Comparison of ENCODE assay signal across 14 mouse cellular contexts in genomic region chr7:73568801-73569403, GRCm38 (mm10). TPM values are rescaled to one million over a fixed set of nuclear protein-coding genes. Genes with fewer than 3 reads are reported as not detected.
A peak's percentile ranks its signal among the peaks of the same experiment; 100 is the strongest.
DNase-seq lines count a peak whose midpoint lies in the region; ATAC-seq lines count a peak whose summit lies in the region.
"Had no signal": no experiment of that assay in that cellular context is flagged by ENCODE, and none has a peak within 500 bp of the region (broad histone marks: within the 10 kb centered on the region; RNA-seq: fewer than 3 reads in every experiment).

No protein-coding gene starts in this region.

- H3K27me3 ChIP-seq in heart, embryonic 10.5 days (ENCODE audit: insufficient read depth, poor library complexity, severe bottlenecking): no peaks in the 10 kb centered on the region
- H3K27me3 ChIP-seq in neural tube, embryonic 15.5 days (replicated peaks): no peaks in the 10 kb centered on the region
- H3K27me3 ChIP-seq in embryonic facial prominence, embryonic 10.5 days (replicated peaks; ENCODE audit: low read depth, poor library complexity, severe bottlenecking): no peaks in the 10 kb centered on the region
- no peaks in the 10 kb centered on the region for H3K27me3 ChIP-seq in midbrain, embryonic 11.5 days (ENCODE audit: control insufficient read depth, insufficient read depth, low read length)

- H3K4me1 ChIP-seq in heart, embryonic 10.5 days: peaks cover 24% of the 10 kb centered on the region
- H3K4me1 ChIP-seq in neural tube, embryonic 15.5 days: no peaks in the 10 kb centered on the region
- peaks cover 12% of the 10 kb centered on the region for H3K4me1 ChIP-seq in embryonic facial prominence, embryonic 10.5 days
- no peaks in the 10 kb centered on the region for H3K4me1 ChIP-seq in midbrain, embryonic 11.5 days (ENCODE audit: control insufficient read depth, insufficient read depth, low read length)

- WGBS in heart, embryonic 10.5 days: 67% methylated on average over 3 of the region's 3 CpGs
- 93% methylated on average over 3 of the region's 3 CpGs for WGBS in neural tube, embryonic 15.5 days
- 79% methylated on average over 3 of the region's 3 CpGs for WGBS in embryonic facial prominence, embryonic 10.5 days
- 94% methylated on average over 3 of the region's 3 CpGs for WGBS in midbrain, embryonic 11.5 days

- peak; percentile 55 for DNase-seq in heart, embryonic 10.5 days (ENCODE audit: low spot score)
- no peak for DNase-seq in heart, postnatal 36 days
- DNase-seq in neural tube, embryonic 10.5 days (ENCODE audit: extremely low spot score, low spot score): peak; percentile 10
- DNase-seq in embryonic facial prominence, embryonic 10.5 days (ENCODE audit: low spot score): peak; percentile 6
- DNase-seq in embryo, embryonic 9.5 days (ENCODE audit: extremely low spot score): no peak
- DNase-seq in midbrain, embryonic 11.5 days (ENCODE audit: low spot score, missing footprints): no peak
- DNase-seq: cerebellum, adult 11-12 months; kidney, adult 2 months; lung, postnatal 14 days had no signal

- H3K4me2 ChIP-seq in neural tube, embryonic 15.5 days: no peak overlapping the region
- H3K4me2 ChIP-seq in midbrain, embryonic 11.5 days: no peak overlapping the region

- intact Hi-C loops in heart, postnatal 36 days (cut with DNase I): no loop called here

- H3K36me3 ChIP-seq in heart, embryonic 10.5 days: no peaks in the 10 kb centered on the region
- H3K36me3 ChIP-seq in neural tube, embryonic 15.5 days: no peaks in the 10 kb centered on the region
- H3K36me3 ChIP-seq in embryonic facial prominence, embryonic 10.5 days (replicated peaks): no peaks in the 10 kb centered on the region
- H3K36me3 ChIP-seq in midbrain, embryonic 11.5 days (ENCODE audit: control insufficient read depth, insufficient read depth, low read length): no peaks in the 10 kb centered on the region
- H3K36me3 ChIP-seq: hindbrain, embryonic 10.5 days had no signal

- no peak overlapping the region for H3K4me3 ChIP-seq in heart, embryonic 10.5 days
- no peak overlapping the region for H3K4me3 ChIP-seq in neural tube, embryonic 15.5 days (replicated peaks)
- H3K4me3 ChIP-seq in embryonic facial prominence, embryonic 10.5 days: no peak overlapping the region
- H3K4me3 ChIP-seq in midbrain, embryonic 11.5 days (ENCODE audit: low read depth, low read length): no peak overlapping the region
- H3K4me3 ChIP-seq: hindbrain, embryonic 10.5 days had no signal

- H3K9me3 ChIP-seq in heart, embryonic 10.5 days: no peaks in the 10 kb centered on the region
- H3K9me3 ChIP-seq in neural tube, embryonic 15.5 days (replicated peaks): no peaks in the 10 kb centered on the region
- H3K9me3 ChIP-seq in embryonic facial prominence, embryonic 10.5 days: no peaks in the 10 kb centered on the region
- H3K9me3 ChIP-seq in midbrain, embryonic 11.5 days (ENCODE audit: control insufficient read depth, low read length): no peaks in the 10 kb centered on the region
- H3K9me3 ChIP-seq: hindbrain, embryonic 10.5 days had no signal

- no peak overlapping the region for H3K27ac ChIP-seq in heart, embryonic 10.5 days
- H3K27ac ChIP-seq in neural tube, embryonic 15.5 days (replicated peaks): no peak overlapping the region
- no peak overlapping the region for H3K27ac ChIP-seq in embryonic facial prominence, embryonic 10.5 days (replicated peaks)
- no peak overlapping the region for H3K27ac ChIP-seq in midbrain, embryonic 11.5 days (ENCODE audit: low read depth, low read length)
- H3K27ac ChIP-seq: hindbrain, embryonic 10.5 days had no signal

- H3K9ac ChIP-seq in neural tube, embryonic 15.5 days (replicated peaks): no peak overlapping the region
- H3K9ac ChIP-seq in midbrain, embryonic 11.5 days (ENCODE audit: low read length): no peak overlapping the region

- ATAC-seq in neural tube, embryonic 15.5 days (ENCODE audit: low FRiP score): no peak
- ATAC-seq in monocyte, adult 5-6 weeks (replicated peaks; ENCODE audit: insufficient number of reproducible peaks, low FRiP score, low TSS enrichment, poor library complexity, severe bottlenecking): peak; percentile 56; the same call in 1 of the 2 replicates
- ATAC-seq in midbrain, embryonic 11.5 days (ENCODE audit: low FRiP score): no peak
- ATAC-seq: forebrain, embryonic 16.5 days; midbrain, embryonic 16.5 days had no signal

RNA-seq across cellular contexts. Expression of gene Chd2, which starts 27.3 kb away (rescaled TPM):
- polyA plus RNA-seq in heart, embryonic 10.5 days (2016; fragmentation: Nextera tagmentation; extraction: Ambion mirVana): 43.6 and 46.0 TPM in 2 replicates
- total RNA-seq in heart, postnatal 36 days (2021): 10 to 100 TPM; 49.0 to 52.1 TPM
- polyA plus RNA-seq in neural tube, embryonic 15.5 days (2015; fragmentation: Nextera tagmentation; extraction: Ambion mirVana): 31.2 and 39.3 TPM in 2 replicates
- 49.2 and 54.8 TPM in 2 replicates for polyA plus RNA-seq in embryonic facial prominence, embryonic 10.5 days (2016; fragmentation: Nextera tagmentation; extraction: Ambion mirVana)
- total RNA-seq in monocyte, adult 5-6 weeks (2017): 241 to 361 TPM (median 252 TPM) in 3 replicates
- 41.7 and 42.6 TPM in 2 replicates for polyA plus RNA-seq in midbrain, embryonic 11.5 days (2014; fragmentation: Nextera tagmentation; extraction: Ambion mirVana)

Comparison
In these comparisons a context has a peak if more than half of its experiments do, and no peak if none do; other contexts are left out.
1. DNase-seq: peak in heart, embryonic 10.5 days (single experiment), neural tube, embryonic 10.5 days (single experiment) and embryonic facial prominence, embryonic 10.5 days (single experiment); none in heart, postnatal 36 days (0 of 2), embryo, embryonic 9.5 days (single experiment) and midbrain, embryonic 11.5 days (single experiment).